Mouse (Mus musculus) brain, embryonic 18.5 days (tissue): ENCODE measurements at regions not wholly inside any gene's neighbourhood (a gene's known extent, or its start where the extent isn't known, plus 50 kb on each side); places are given as distances from the start of the nearest gene placed in this dataset.
A peak's percentile ranks its signal among the peaks of the same experiment; 100 is the strongest.

Experiments
- DNase-seq: peaks from one replicate; pipeline ENCODE4 v3.0.0-alpha.2; 2012; ENCODE audit warnings: low read depth, low spot score

GRCm38 (mm10) chr16:50709727-50710126 is 118.8 kb upstream of the Ccdc54 start:
- no peak for DNase-seq

- no peak for DNase-seq
Measured at GRCm38 (mm10) chr16:50707906-50708305, 117.0 kb upstream of the Ccdc54 start.

GRCm38 (mm10) chr16:50705921-50706320 is 115.0 kb upstream of the Ccdc54 start:
- DNase-seq: no peak

- no peak for DNase-seq
Measured at GRCm38 (mm10) chr16:50700811-50701517, 110.0 kb upstream of the Ccdc54 start.

GRCm38 (mm10) chr16:50700123-50700522 is 109.2 kb upstream of the Ccdc54 start:
- DNase-seq: no peak

GRCm38 (mm10) chr16:50697722-50698121 is 106.8 kb upstream of the Ccdc54 start:
- no peak for DNase-seq

GRCm38 (mm10) chr16:50696052-50696451 is 105.1 kb upstream of the Ccdc54 start:
- no peak for DNase-seq

GRCm38 (mm10) chr16:50694045-50694444 is 103.1 kb upstream of the Ccdc54 start:
- DNase-seq: no peak

GRCm38 (mm10) chr16:50690818-50691217 is 99.9 kb upstream of the Ccdc54 start:
- DNase-seq: no peak

GRCm38 (mm10) chr16:50689525-50689924 is 98.6 kb upstream of the Ccdc54 start:
- no peak for DNase-seq

GRCm38 (mm10) chr16:50688818-50689506 is 98.0 kb upstream of the Ccdc54 start:
- peak; percentile 26 for DNase-seq

GRCm38 (mm10) chr16:50679698-50680097 is 88.7 kb upstream of the Ccdc54 start:
- no peak for DNase-seq

GRCm38 (mm10) chr16:50673339-50673738 is 82.4 kb upstream of the Ccdc54 start:
- no peak for DNase-seq

- no peak for DNase-seq
Measured at GRCm38 (mm10) chr16:50672713-50673112, 81.8 kb upstream of the Ccdc54 start.

- DNase-seq: no peak
Measured at GRCm38 (mm10) chr16:50671170-50671569, 80.2 kb upstream of the Ccdc54 start.

GRCm38 (mm10) chr16:50664240-50664639 is 73.3 kb upstream of the Ccdc54 start:
- no peak for DNase-seq
